Mouse (Mus musculus) small intestine, adult 2 months (tissue): ENCODE data around the gene Ccdc13.

Experiments used
- CTCF ChIP-seq: fragments of 200-500 bp; IDR thresholded peaks from 2 replicates; pipeline ENCODE4 v1.5.1; 2012; ENCODE audit warnings: low read depth, mild to moderate bottlenecking, control low read depth, inconsistent platforms, low read length, moderate library complexity, mixed read lengths; ENCODE audit not compliant: insufficient replicate concordance, insufficient read length; ENCODE audit errors: extremely low read depth
- POLR2A ChIP-seq: fragments of 200-500 bp; IDR thresholded peaks from 2 replicates; pipeline ENCODE4 v1.6.1; 2012; ENCODE audit warnings: low read depth, mild to moderate bottlenecking, control low read depth, inconsistent platforms, low read length, moderate library complexity

GRCm38 (mm10) chr9:121823991-121824390, 15.3 kb downstream of the Ccdc13 start:
- TF ChIP-seq CTCF (no peak), POLR2A (no peak)
